8 mouse cellular contexts compared by ENCODE assay signal in genomic region chr17:34855825-34856224, GRCm38 (mm10). TPM values are rescaled to one million over a fixed set of nuclear protein-coding genes. Genes with fewer than 3 reads are reported as not detected.
DNase-seq lines count a peak whose midpoint lies in the region; ATAC-seq lines count a peak whose summit lies in the region.

No protein-coding gene starts in this region.

- no peaks in the 10 kb centered on the region for H3K27me3 ChIP-seq in kidney, embryonic 15.5 days
- no peaks in the 10 kb centered on the region for H3K27me3 ChIP-seq in neural tube, embryonic 11.5 days (ENCODE audit: control insufficient read depth, insufficient read depth, low read length)

- H3K9me3 ChIP-seq in kidney, embryonic 15.5 days (replicated peaks) = no peaks in the 10 kb centered on the region
- no peaks in the 10 kb centered on the region for H3K9me3 ChIP-seq in neural tube, embryonic 11.5 days (ENCODE audit: control insufficient read depth, low read length)

- peak; percentile 62 for DNase-seq in kidney, adult 9 months
- DNase-seq in CD4-positive helper T cell, adult 2 months (ENCODE audit: low read depth, low spot score) = peak; percentile 52
- DNase-seq in adipocyte (ENCODE audit: low spot score) = peak; percentile 50
- DNase-seq in kidney, postnatal 4 days = peak; percentile 74 to 80
- DNase-seq in neural tube, embryonic 11.5 days (ENCODE audit: low spot score) = peak; percentile 56
- no peak for DNase-seq in yolk sac, embryonic 10.5 days (ENCODE audit: low spot score)

- H3K9ac ChIP-seq in kidney, embryonic 15.5 days = no peak overlapping the region
- H3K9ac ChIP-seq in neural tube, embryonic 11.5 days (ENCODE audit: low read length) = no peak overlapping the region

- H3K4me3 ChIP-seq in kidney, embryonic 15.5 days (replicated peaks) = no peak overlapping the region
- no peak overlapping the region for H3K4me3 ChIP-seq in neural tube, embryonic 11.5 days (ENCODE audit: low read depth, low read length)

- H3K4me2 ChIP-seq in kidney, embryonic 15.5 days = no peak overlapping the region
- H3K4me2 ChIP-seq in neural tube, embryonic 11.5 days (ENCODE audit: low read depth) = no peak overlapping the region

- H3K36me3 ChIP-seq in kidney, embryonic 15.5 days = peaks cover 56% of the 10 kb centered on the region
- H3K36me3 ChIP-seq in neural tube, embryonic 11.5 days (ENCODE audit: control insufficient read depth, insufficient read depth, low read length) = peaks cover 3% of the 10 kb centered on the region

- 42% methylated on average over 3 of the region's 3 CpGs for whole genome bisulfite sequencing in kidney, embryonic 15.5 days
- 51% methylated on average over 3 of the region's 3 CpGs for WGBS in neural tube, embryonic 11.5 days

- no peak for ATAC-seq in kidney, embryonic 15.5 days (replicated peaks; ENCODE audit: low FRiP score)
- ATAC-seq in granulocyte monocyte progenitor cell, adult 5-6 weeks (replicated peaks; ENCODE audit: poor library complexity, severe bottlenecking) = peak; percentile 45
- no peak for ATAC-seq in neural tube, embryonic 11.5 days (ENCODE audit: insufficient read depth, low FRiP score, low TSS enrichment)

- H3K27ac ChIP-seq in kidney, embryonic 15.5 days = no peak overlapping the region
- H3K27ac ChIP-seq in neural tube, embryonic 11.5 days (ENCODE audit: low read depth, low read length) = no peak overlapping the region

- peaks cover 13% of the 10 kb centered on the region for H3K4me1 ChIP-seq in kidney, embryonic 15.5 days
- H3K4me1 ChIP-seq in neural tube, embryonic 11.5 days (ENCODE audit: control insufficient read depth, insufficient read depth, low read length) = peaks cover 5% of the 10 kb centered on the region; the same call in 1 of the 2 replicates

RNA-seq across cellular contexts. Expression of gene Nelfe, which starts 5.6 kb away (rescaled TPM):
- polyA plus RNA-seq in kidney, embryonic 15.5 days (2015; fragmentation: Nextera tagmentation; extraction: Ambion mirVana) = 101 and 116 TPM in 2 replicates
- 53.3 and 54.5 TPM in 2 replicates for total RNA-seq in granulocyte monocyte progenitor cell, adult 5-6 weeks (2014; fragmentation: Nextera tagmentation)
- 37.1 and 57.3 TPM in 2 replicates for total RNA-seq in granulocyte monocyte progenitor cell, adult 5-6 weeks (2017)
- polyA plus RNA-seq in neural tube, embryonic 11.5 days (2014; fragmentation: Nextera tagmentation; extraction: Ambion mirVana) = 125 and 132 TPM in 2 replicates

RNA-seq across cellular contexts. Expression of gene Skiv2l, which starts 5.8 kb away (rescaled TPM):
- polyA plus RNA-seq in kidney, embryonic 15.5 days (2015; fragmentation: Nextera tagmentation; extraction: Ambion mirVana) = 48.5 and 53.1 TPM in 2 replicates
- 31.1 and 48.4 TPM in 2 replicates for total RNA-seq in granulocyte monocyte progenitor cell, adult 5-6 weeks (2014; fragmentation: Nextera tagmentation)
- total RNA-seq in granulocyte monocyte progenitor cell, adult 5-6 weeks (2017) = 29.3 and 43.9 TPM in 2 replicates
- polyA plus RNA-seq in neural tube, embryonic 11.5 days (2014; fragmentation: Nextera tagmentation; extraction: Ambion mirVana) = 45.0 and 55.7 TPM in 2 replicates

RNA-seq across cellular contexts. Expression of gene Cfb, which starts 6.5 kb away (rescaled TPM):
- polyA plus RNA-seq in kidney, embryonic 15.5 days (2015; fragmentation: Nextera tagmentation; extraction: Ambion mirVana) = 12.1 and 13.3 TPM in 2 replicates
- total RNA-seq in granulocyte monocyte progenitor cell, adult 5-6 weeks (2014; fragmentation: Nextera tagmentation) = not detected in 2 replicates
- total RNA-seq in granulocyte monocyte progenitor cell, adult 5-6 weeks (2017) = not detected in 2 replicates
- 2.6 and 2.9 TPM in 2 replicates for polyA plus RNA-seq in neural tube, embryonic 11.5 days (2014; fragmentation: Nextera tagmentation; extraction: Ambion mirVana)

RNA-seq across cellular contexts. Expression of gene Dxo, which starts 19.0 kb away (rescaled TPM):
- 62.7 and 73.0 TPM in 2 replicates for polyA plus RNA-seq in kidney, embryonic 15.5 days (2015; fragmentation: Nextera tagmentation; extraction: Ambion mirVana)
- total RNA-seq in granulocyte monocyte progenitor cell, adult 5-6 weeks (2014; fragmentation: Nextera tagmentation) = 28.3 and 50.7 TPM in 2 replicates
- total RNA-seq in granulocyte monocyte progenitor cell, adult 5-6 weeks (2017) = 30.2 and 32.1 TPM in 2 replicates
- polyA plus RNA-seq in neural tube, embryonic 11.5 days (2014; fragmentation: Nextera tagmentation; extraction: Ambion mirVana) = 69.4 and 71.0 TPM in 2 replicates

RNA-seq across cellular contexts. Expression of gene Stk19, which starts 19.1 kb away (rescaled TPM):
- 29.4 and 29.6 TPM in 2 replicates for polyA plus RNA-seq in kidney, embryonic 15.5 days (2015; fragmentation: Nextera tagmentation; extraction: Ambion mirVana)
- total RNA-seq in granulocyte monocyte progenitor cell, adult 5-6 weeks (2014; fragmentation: Nextera tagmentation) = 24.0 and 47.6 TPM in 2 replicates
- total RNA-seq in granulocyte monocyte progenitor cell, adult 5-6 weeks (2017) = 23.1 and 29.0 TPM in 2 replicates
- polyA plus RNA-seq in neural tube, embryonic 11.5 days (2014; fragmentation: Nextera tagmentation; extraction: Ambion mirVana) = 20.3 and 24.7 TPM in 2 replicates
